Mouse (Mus musculus) NIH3T3 (cell line): ENCODE data around the gene Spaca4.

Experiments used
- DNase-seq: peaks from one replicate; pipeline ENCODE4 v3.0.0-alpha.2; 2012; ENCODE audit warnings: low read depth

Gene Spaca4

GRCm38 (mm10) chr7:45697894-45698293 lies 27.7 kb downstream of the Spaca4 start:
- no peak for DNase-seq

DNA sequence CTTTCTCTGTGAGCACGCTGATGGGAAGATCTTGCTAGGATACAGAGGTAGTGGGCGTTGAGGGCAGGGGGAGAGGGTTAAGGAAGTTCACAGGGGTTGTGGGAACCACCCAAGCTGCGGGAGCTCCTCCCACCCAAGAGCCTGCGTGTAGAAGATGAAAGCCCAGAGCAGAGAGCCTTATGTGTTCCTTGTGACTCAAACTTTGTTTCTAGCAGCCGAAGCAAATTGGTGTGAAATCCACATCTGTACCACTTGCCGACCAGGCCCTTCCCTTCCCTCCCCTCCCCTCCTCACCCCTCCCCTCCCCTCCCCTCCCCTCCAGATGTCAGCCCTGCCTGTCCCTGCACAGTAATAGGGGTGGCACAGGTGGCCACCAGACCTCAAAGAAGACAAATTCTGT lies 30.5 kb downstream of the Spaca4 start:
- no peak for DNase-seq

DNA sequence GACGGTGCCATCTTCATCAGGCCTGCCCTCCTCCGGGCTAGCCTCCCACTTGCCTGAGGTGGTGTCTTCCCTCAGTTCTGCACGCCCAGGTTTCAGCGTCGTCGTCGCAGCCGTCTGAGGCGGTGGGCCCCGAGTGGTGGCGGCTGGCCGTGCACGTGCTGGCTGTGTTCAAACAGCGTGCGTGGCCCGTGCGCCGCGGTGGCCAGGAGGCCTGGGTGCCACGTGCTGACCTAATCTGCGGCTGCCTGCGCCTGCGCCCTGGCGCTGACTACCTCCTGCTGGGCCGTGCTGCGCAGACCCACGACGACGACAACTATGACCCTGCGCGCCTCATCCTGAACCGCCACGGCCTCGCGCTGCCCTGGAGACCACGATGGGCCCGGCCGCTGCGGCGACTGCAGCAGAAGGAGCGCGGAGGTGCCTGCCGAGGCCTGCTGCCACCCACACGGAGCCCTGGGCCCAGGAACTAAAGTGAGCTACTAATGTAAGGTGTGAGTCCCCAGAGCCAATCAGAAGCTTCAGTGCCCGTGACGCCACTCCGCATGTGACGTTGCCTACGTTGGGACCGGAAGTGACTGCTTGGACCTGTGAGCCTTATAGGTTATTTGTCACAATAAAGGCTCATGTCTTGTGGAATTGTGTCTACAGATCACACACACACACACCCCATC lies 31.6 kb downstream of the Spaca4 start, which contains the start of gene Sec1:
Gene Sec1, minus strand, starts transcription at position 482 of the 671 bp plus-strand sequence.
- no peak for DNase-seq

DNA sequence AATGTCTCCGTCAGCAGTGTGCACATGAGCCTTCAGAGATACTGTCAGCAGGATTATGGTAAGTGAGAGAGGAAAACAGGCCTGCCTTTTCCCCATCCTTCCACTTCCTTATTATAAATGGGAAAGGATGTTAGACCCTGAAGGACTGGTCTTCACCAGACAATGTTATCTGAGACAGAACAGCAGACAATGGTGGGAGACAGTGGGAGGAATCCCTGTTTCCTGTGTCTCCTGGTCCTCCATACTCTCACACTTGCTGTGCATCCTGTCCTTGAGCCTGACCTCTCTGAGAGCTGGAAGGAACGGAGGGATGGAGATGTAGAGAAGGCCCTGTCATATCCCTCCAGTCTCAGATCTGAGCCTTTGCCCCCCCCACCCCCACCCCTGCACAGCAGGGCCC lies 33.2 kb downstream of the Spaca4 start:
- no peak for DNase-seq

DNA sequence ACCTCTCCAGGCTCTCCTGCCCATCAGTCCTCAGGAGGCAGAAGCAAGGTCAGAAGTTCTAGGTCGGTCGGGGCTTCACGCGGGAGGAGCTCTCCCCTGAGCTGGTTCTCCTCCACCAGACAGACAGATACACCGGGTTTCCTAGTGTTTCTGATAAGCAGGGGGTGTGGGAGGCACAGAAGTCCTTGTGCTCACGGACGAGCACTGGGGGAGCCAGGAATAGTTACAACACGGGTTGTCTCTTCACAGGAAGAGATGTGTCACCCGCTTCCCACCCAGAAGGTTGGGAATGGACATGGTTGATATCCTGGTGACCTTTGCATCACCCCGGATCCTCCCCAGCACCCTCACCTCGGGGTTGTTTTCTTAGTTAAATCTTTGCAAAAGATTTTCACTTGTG lies 35.8 kb downstream of the Spaca4 start:
- DNase-seq: no peak

- DNase-seq: no peak
Observed at GRCm38 (mm10) chr7:45689099-45689498, 36.5 kb downstream of the Spaca4 start.

DNA sequence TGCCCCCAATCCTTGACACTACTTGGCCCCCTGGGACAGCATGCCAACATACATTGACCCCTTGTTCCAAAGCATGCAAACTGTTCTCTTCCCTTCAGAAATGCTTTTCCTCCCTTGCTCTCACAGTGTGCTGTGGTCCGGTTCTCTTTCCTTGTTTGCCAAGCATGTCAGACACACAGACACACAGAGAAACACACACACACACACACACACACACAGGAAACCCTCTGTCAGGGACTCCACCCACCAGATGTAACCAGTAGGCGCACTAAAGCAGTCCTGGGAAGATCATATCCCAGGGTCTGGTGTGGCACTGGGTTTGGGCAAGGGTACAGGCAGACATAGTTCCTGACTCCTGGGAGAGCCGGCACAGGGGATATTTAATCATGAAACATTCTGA lies 38.8 kb downstream of the Spaca4 start:
- no peak for DNase-seq

DNA sequence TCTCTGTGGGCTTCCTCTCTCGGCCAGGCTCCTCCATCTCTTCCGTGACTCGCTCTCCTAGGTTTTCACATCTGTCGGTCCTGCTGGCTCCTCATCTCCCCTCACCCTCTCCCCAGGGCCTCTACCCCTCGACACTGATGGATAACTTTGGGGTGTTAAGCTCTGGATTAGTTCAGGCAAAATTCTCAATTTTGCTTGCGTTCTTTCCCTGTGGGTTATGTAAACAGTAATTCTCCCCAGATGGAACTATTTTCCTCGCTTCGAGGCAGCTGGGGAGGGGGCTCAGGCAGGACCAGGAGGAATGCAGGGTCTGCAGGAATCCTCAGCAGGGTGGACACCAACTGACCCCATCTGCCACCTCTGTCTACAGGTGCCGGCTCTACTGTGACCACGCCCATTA lies 39.8 kb downstream of the Spaca4 start:
- DNase-seq: no peak

GRCm38 (mm10) chr7:45683396-45684050 lies 42.1 kb downstream of the Spaca4 start, which contains the start of gene Ntn5:
TSS of gene Ntn5 (plus strand) at chr7:45684022.
- no peak for DNase-seq

GRCm38 (mm10) chr7:45682144-45683126 lies 43.2 kb downstream of the Spaca4 start:
- peak; percentile 97 for DNase-seq

- no peak for DNase-seq
Observed at GRCm38 (mm10) chr7:45681046-45681736, 44.4 kb downstream of the Spaca4 start.

DNA sequence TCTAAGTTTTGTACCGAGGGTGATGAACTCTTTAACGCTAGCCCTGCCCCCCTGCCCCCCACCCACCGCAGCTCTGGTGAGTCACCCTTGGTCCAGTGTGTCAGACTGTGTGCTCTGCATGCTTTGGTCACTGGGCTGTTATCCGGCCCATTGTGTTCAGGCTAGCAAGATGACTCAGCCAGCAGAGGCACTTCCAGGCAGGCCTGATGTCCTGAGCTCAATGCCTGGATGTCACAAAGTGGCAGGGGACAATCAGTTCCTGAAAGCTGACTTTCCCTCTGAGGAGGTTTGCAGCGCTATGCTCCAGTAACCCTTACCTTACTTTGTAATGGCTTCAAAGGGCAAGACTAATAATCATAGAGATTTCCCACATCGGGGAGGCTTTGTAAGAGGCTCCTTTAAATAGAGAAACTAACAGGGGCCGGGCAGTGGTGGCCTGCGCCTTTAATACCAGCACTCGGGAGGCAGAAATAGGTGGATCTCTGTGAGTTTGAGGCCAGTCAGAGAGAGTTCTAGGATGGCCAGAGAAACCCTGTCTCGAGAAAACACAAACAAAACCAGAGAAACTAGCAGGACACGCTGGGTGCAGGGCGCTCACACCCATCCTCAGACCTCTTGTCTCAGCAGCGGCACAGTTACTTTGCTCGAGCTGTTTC lies 45.5 kb downstream of the Spaca4 start:
- peak; percentile 87 for DNase-seq

DNA sequence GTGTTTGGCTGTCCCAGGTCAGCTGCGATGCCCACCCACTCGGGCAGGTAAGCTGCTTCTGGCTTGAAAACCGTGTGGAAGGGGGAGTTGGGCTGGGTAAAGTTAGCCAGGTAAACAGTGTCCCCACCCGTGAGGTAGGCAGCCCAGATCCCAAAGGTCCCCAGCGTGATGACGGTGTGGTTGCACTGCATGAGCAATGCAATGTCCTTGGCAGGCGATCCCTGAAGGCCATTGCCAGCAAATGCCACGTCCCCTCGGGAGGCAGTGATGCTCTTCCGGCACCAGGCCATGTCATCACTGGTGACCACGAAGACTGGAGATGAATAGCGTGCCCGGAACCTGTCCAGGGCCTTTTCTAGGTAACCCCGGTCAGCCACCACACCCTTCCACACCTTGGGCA lies 47.1 kb downstream of the Spaca4 start:
- DNase-seq: no peak

GRCm38 (mm10) chr7:45677627-45678295 lies 47.9 kb downstream of the Spaca4 start:
- no peak for DNase-seq
